Mouse (Mus musculus) central nervous system, embryonic 18 days (tissue): ENCODE measurements around the gene Zfp59. TPM values are rescaled to one million over a fixed set of nuclear protein-coding genes. Genes with fewer than 3 reads are reported as not detected.

ENCODE experiments used
- polyA plus RNA-seq: library from polyadenylated mRNA; depleted of rRNA; stranded (reverse); fragments of >200 nt; gene quantifications from 2 replicates; pipeline ENCODE4 v1.2.3, GENCODE M21; 2012; rRNA removed

Zfp59 gene
- polyA plus RNA-seq: 5.9 and 6.2 TPM in 2 replicates

GRCm38 (mm10) chr7:27838323-27839249, at the start of gene Zfp59:
Zfp59 (plus strand) TSS chr7:27838607.

GRCm38 (mm10) chr7:27806896-27807295, 31.5 kb upstream of the Zfp59 start, which contains the start of gene Zfp626:
Zfp626 (plus strand) TSS chr7:27807196.

DNA sequence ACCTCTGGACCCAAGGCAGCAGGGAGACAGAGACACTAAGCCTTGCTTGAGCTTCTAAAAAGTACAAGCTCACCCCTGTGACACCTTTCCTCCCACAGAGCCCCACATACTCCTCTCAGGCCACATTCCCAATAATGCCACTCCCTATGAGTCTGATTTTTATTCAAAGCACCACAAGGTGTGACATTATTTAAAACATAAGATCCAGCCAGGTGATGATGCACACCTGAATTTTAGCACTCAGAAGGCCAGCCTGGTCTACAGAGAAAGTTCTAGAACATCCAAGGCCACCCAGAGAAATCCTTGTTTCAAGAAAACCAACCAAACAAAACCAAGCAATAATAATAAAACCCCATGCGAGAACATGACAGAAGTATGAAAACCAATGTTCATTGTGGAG, 18.8 kb downstream of the Zfp59 start, which contains the start of gene Zfp607a:
TSS of gene Zfp607a (plus strand) at position 301 of the 400 bp plus-strand sequence.

Other genes starting within 250 kb of the Zfp59 start
- 61.1 and 64.9 TPM in 2 replicates for gene Akt2, start 247.1 kb upstream of the Zfp59 start, polyA plus RNA-seq
- 87.6 and 93.0 TPM in 2 replicates for gene Ttc9b, start 184.7 kb upstream of the Zfp59 start, polyA plus RNA-seq
- 93.2 and 95.2 TPM in 2 replicates for gene Map3k10, start 164.0 kb upstream of the Zfp59 start, polyA plus RNA-seq
- 10.1 and 11.0 TPM in 2 replicates for gene Zfp607b, start 149.3 kb upstream of the Zfp59 start, polyA plus RNA-seq
- gene Zfp60, start 107.2 kb upstream of the Zfp59 start, polyA plus RNA-seq: 35.4 and 36.0 TPM in 2 replicates
- 3.5 and 3.6 TPM in 2 replicates for gene Zfp626, start 31.4 kb upstream of the Zfp59 start, polyA plus RNA-seq
- 1.1 and 1.2 TPM in 2 replicates for gene Zfp607a, start 18.9 kb downstream of the Zfp59 start, polyA plus RNA-seq
- gene Zfp974, start 90.9 kb downstream of the Zfp59 start, polyA plus RNA-seq: 8.6 and 9.4 TPM in 2 replicates
- gene Zfp780b, start 140.6 kb downstream of the Zfp59 start, polyA plus RNA-seq: 9.6 and 10.5 TPM in 2 replicates
- gene Zfp850, start 175.5 kb downstream of the Zfp59 start, polyA plus RNA-seq: 3.4 and 4.5 TPM in 2 replicates
- gene Psmc4, start 211.5 kb downstream of the Zfp59 start, polyA plus RNA-seq: 228 and 235 TPM in 2 replicates
- gene Fcgbp, start 232.6 kb downstream of the Zfp59 start, polyA plus RNA-seq: 0.43 and 0.49 TPM in 2 replicates